Mouse (Mus musculus) CH12.LX (cell line): ENCODE results near the gene Cdc34. TPM values are rescaled to one million over a fixed set of nuclear protein-coding genes. Genes with fewer than 3 reads are reported as not detected.
A peak's percentile ranks its signal among the peaks of the same experiment; 100 is the strongest.

Experiments
- DNase-seq: peaks from one replicate; pipeline ENCODE4 v3.0.0-alpha.2; 2013; ENCODE audit errors: extremely low read depth
- H3K27ac ChIP-seq: 2 replicates; pipeline ENCODE4 v1.5.1; 2012; ENCODE audit warnings: low read depth, mild to moderate bottlenecking, control low read depth, moderate library complexity; ENCODE audit not compliant: insufficient read depth
- H3K27me3 ChIP-seq: replicated peaks from 2 replicates; pipeline ENCODE3; 2012; ENCODE audit warnings: inconsistent platforms
- H3K36me3 ChIP-seq, 2 experiments: replicated peaks in 1 of 2; 2 replicates each; pipeline versions ENCODE3 to v1.6.1; 2012; ENCODE audit warnings: inconsistent platforms in 1 of 2, low read length in 1 of 2, mild to moderate bottlenecking in 1 of 2, mixed read lengths in 1 of 2, moderate library complexity in 1 of 2; ENCODE audit not compliant: control insufficient read depth in 1 of 2, insufficient read depth in 1 of 2
- H3K4me1 ChIP-seq, 2 experiments: 2 replicates each; pipeline ENCODE4 v1.6.1; 2012; ENCODE audit warnings: inconsistent platforms in 1 of 2, moderate library complexity in 1 of 2; ENCODE audit not compliant: insufficient read depth in 2 of 2, control insufficient read depth in 1 of 2
- H3K4me2 ChIP-seq: 2 replicates; pipeline ENCODE4 v1.6.1; 2012; ENCODE audit warnings: low read depth, mild to moderate bottlenecking, control low read depth; ENCODE audit not compliant: poor library complexity, insufficient read depth, severe bottlenecking
- H3K4me3 ChIP-seq, 3 experiments: fragments of 150-350 bp in 1 of 3; sonication (generic) in 1 of 3; replicated peaks in 1 of 3; 2 replicates each; pipeline versions ENCODE3 to v1.5.1; 2011 to 2012; ENCODE audit warnings: low read depth in 2 of 3, low read length in 2 of 3, mild to moderate bottlenecking in 2 of 3, moderate library complexity in 2 of 3, control low read depth in 1 of 3, improper control_type of control experiment in 1 of 3, inconsistent platforms in 1 of 3, mixed read lengths in 1 of 3; ENCODE audit not compliant: poor library complexity in 1 of 3
- H3K79me2 ChIP-seq: replicated peaks from 2 replicates; pipeline ENCODE4 v1.6.1; 2012; ENCODE audit warnings: mild to moderate bottlenecking, moderate library complexity; ENCODE audit not compliant: control insufficient read depth, poor library complexity, insufficient read depth, severe bottlenecking; ENCODE audit errors: extremely low read depth
- H3K9ac ChIP-seq: 2 replicates; pipeline ENCODE4 v1.6.1; 2012; ENCODE audit warnings: low read depth, mild to moderate bottlenecking, control low read depth, moderate library complexity; ENCODE audit not compliant: insufficient read depth
- H3K9me3 ChIP-seq: replicated peaks from 2 replicates; pipeline ENCODE3; 2012; ENCODE audit warnings: low read length, inconsistent platforms, mixed read lengths
- CTCF ChIP-seq, 2 experiments: IDR thresholded peaks in 1 of 2; conservative IDR thresholded peaks in 1 of 2; 2 replicates each; pipeline ENCODE4 v1.5.1; 2011 to 2012; ENCODE audit warnings: low read depth in 2 of 2, low read length in 2 of 2, improper control_type of control experiment in 1 of 2, inconsistent platforms in 1 of 2, mild to moderate bottlenecking in 1 of 2, moderate library complexity in 1 of 2
- EP300 ChIP-seq: IDR thresholded peaks from 2 replicates; pipeline ENCODE4 v1.6.1; 2011; ENCODE audit warnings: low read length, improper control_type of control experiment
- GABPA ChIP-seq: IDR thresholded peaks from 2 replicates; pipeline ENCODE4 v1.6.1; 2012; ENCODE audit warnings: low read depth, low read length, improper control_type of control experiment, inconsistent platforms; ENCODE audit not compliant: insufficient replicate concordance
- JUND ChIP-seq: conservative IDR thresholded peaks from 2 replicates; pipeline ENCODE4 v1.6.1; 2011; ENCODE audit warnings: low read depth, low read length, improper control_type of control experiment
- KAT2A ChIP-seq: IDR thresholded peaks from 2 replicates; pipeline ENCODE4 v1.6.1; 2012; ENCODE audit warnings: low read length, improper control_type of control experiment, inconsistent platforms; ENCODE audit not compliant: insufficient replicate concordance
- MAZ ChIP-seq: IDR thresholded peaks from 2 replicates; pipeline ENCODE4 v1.6.1; 2012; ENCODE audit warnings: low read depth, mild to moderate bottlenecking, inconsistent platforms, low read length, improper control_type of control experiment, moderate library complexity
- MXI1 ChIP-seq: IDR thresholded peaks from 2 replicates; pipeline ENCODE4 v1.6.1; 2011; ENCODE audit warnings: mild to moderate bottlenecking, low read depth, low read length, improper control_type of control experiment
- MYC ChIP-seq: IDR thresholded peaks from 2 replicates; pipeline ENCODE4 v1.6.1; 2011; ENCODE audit warnings: low read depth, mild to moderate bottlenecking, improper control_type of control experiment, low read length
- NELFE ChIP-seq: IDR thresholded peaks from 2 replicates; pipeline ENCODE4 v1.6.1; 2011; ENCODE audit warnings: low read depth, low read length, improper control_type of control experiment
- PAX5 ChIP-seq: IDR thresholded peaks from 2 replicates; pipeline ENCODE4 v1.6.1; 2012; ENCODE audit warnings: low read length, inconsistent platforms, mixed read lengths
- POLR2A ChIP-seq: IDR thresholded peaks from 2 replicates; pipeline ENCODE4 v1.6.1; 2011; ENCODE audit warnings: low read depth, mild to moderate bottlenecking, improper control_type of control experiment, low read length
- POLR2AphosphoS2 ChIP-seq: IDR thresholded peaks from 2 replicates; pipeline ENCODE4 v1.6.1; 2011; ENCODE audit warnings: low read depth, low read length, improper control_type of control experiment
- dilution Hi-C: fragments of 300-500 bp; cut with MboI; formaldehyde crosslinking; loops from 2 replicates; pipeline ENCODE4 v1.14.3; 2020; ENCODE audit warnings: low sequenced_read_pairs; ENCODE audit not compliant: extremely low pct_unique_long_range_greater_than_20kb, extremely low pct_ligation_motif_present
- in situ Hi-C: fragments of 300-500 bp; cut with MboI; formaldehyde crosslinking; loops from 3 replicates; pipeline ENCODE4 v1.14.3; 2019; ENCODE audit warnings: low sequenced_read_pairs, low pct_ligation_motif_present, low pct_unique_long_range_greater_than_20kb, mixed read lengths
- polyA plus RNA-seq: library from polyadenylated mRNA; unstranded; fragments of >175 nt; gene quantifications from 2 replicates; pipeline ENCODE4 v1.2.1, GENCODE M21; 2012; ENCODE audit warnings: low read depth; ENCODE audit not compliant: insufficient read length
- total RNA-seq, 2 experiments: library from RNA; depleted of rRNA; stranded (reverse); fragments of 300-350 nt in 1 of 2; fragments of >200 nt in 1 of 2; gene quantifications; 2 replicates each; pipeline ENCODE4 v1.2.3; 2012 to 2014

The Cdc34 gene
- total and polyA plus RNA-seq, 3 experiments, result 314 to 335 (median 331) TPM

- TF ChIP-seq POLR2AphosphoS2 (peak; percentile 88), GABPA (no peak), MYC (peak; percentile 53; the same call in 1 of the 2 replicates), MAZ (peak; percentile 77), NELFE (peak; percentile 98), POLR2A (peak; percentile 99), KAT2A (no peak), JUND (no peak), PAX5 (no peak)
- TF ChIP-seq, all 38 proteins: peak for 21
These were observed 22.3 kb downstream of the Cdc34 start, which contains the start of gene Bsg (continued) for GRCm38 (mm10) chr10:79704065-79704969.

GRCm38 (mm10) chr10:79704970-79705360 is 23.0 kb downstream of the Cdc34 start:
- Histone ChIP-seq H3K79me2 (peaks cover 46% of the 10 kb centered on the region), H3K4me1 (peaks cover 21 to 33% of the 10 kb centered on the region in 2 experiments), H3K9ac (peak overlapping the region; percentile 95), H3K9me3 (no peaks in the 10 kb centered on the region), H3K27ac (no peak overlapping the region), H3K36me3 (peaks cover 18 to 43% of the 10 kb centered on the region in 2 experiments), H3K27me3 (no peaks in the 10 kb centered on the region), H3K4me3 (peak overlapping the region; percentile 82 to 94 (median 87)), H3K4me2 (peak overlapping the region; percentile 64)
- in situ Hi-C loops (no loop called here), dilution Hi-C loops (no loop called here)
- TF ChIP-seq MXI1, result 0 out of 2 replicates have a peak, but pooled peaks have one; percentile 5
- TF ChIP-seq CTCF (conservative IDR thresholded peaks at IDR 0.05 in 1 of 2, IDR thresholded peaks at IDR 0.05 in 1 of 2; ENCODE audit: low read depth in 2 of 2, low read length in 2 of 2), result no peak
- DNase-seq, result no peak

DNA sequence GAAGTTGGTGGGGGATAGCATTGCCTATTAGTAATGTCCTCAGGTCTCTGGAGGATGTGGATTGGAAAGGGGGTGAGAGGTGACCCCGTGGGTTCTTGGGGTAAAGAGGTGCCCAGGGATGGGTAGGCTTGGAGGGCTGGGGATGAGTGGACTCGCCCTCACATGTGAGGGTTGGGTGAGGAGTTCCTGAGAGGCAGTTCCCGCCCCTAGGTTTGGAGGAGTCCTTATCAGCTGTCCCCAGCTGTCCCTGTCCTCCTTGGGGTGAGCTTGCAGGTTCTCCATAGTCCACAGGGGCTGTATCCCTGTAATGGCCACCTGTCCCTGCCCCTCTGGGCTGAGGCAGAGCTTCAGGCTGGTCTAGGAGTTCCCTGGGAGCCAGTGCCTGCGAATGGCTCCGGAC is 24.0 kb downstream of the Cdc34 start:
- dilution Hi-C loops, result no loop called here

More for the DNA sequence above, 24.0 kb downstream of the Cdc34 start:
- peak overlapping the region; percentile 64 for H3K4me2 ChIP-seq
- no peak for DNase-seq
- peaks cover 46% of the 10 kb centered on the region for H3K79me2 ChIP-seq
- H3K4me3 ChIP-seq, result peak overlapping the region; percentile 11 to 94 (median 87)
- TF ChIP-seq EP300 (no peak), POLR2A (peak; percentile 12; the same call in 1 of the 2 replicates)
- H3K27ac ChIP-seq, result no peak overlapping the region
- H3K36me3 ChIP-seq, result peaks cover 28 to 53% of the 10 kb centered on the region in 2 experiments
- in situ Hi-C loops, result no loop called here
- H3K9me3 ChIP-seq, result no peaks in the 10 kb centered on the region
- peak overlapping the region; percentile 95 for H3K9ac ChIP-seq
- no peaks in the 10 kb centered on the region for H3K27me3 ChIP-seq
- H3K4me1 ChIP-seq, result peaks cover 21 to 33% of the 10 kb centered on the region in 2 experiments
